ENCODE assay signal across 14 mouse cellular contexts in genomic region chr3:57544154-57544553, GRCm38 (mm10). TPM values are rescaled to one million over a fixed set of nuclear protein-coding genes. Genes with fewer than 3 reads are reported as not detected.
DNase-seq lines count a peak whose midpoint lies in the region; ATAC-seq and TF ChIP-seq lines count a peak whose summit lies in the region.
"Had no signal": no experiment of that assay in that cellular context is flagged by ENCODE, and none has a peak within 500 bp of the region (broad histone marks: within the 10 kb centered on the region; RNA-seq: fewer than 3 reads in every experiment).

No protein-coding gene starts in this region.

- H3K36me3 ChIP-seq in embryonic facial prominence, embryonic 15.5 days = no peaks in the 10 kb centered on the region
- no peaks in the 10 kb centered on the region for H3K36me3 ChIP-seq in kidney, adult 2 months (ENCODE audit: control insufficient read depth, insufficient read depth, low read length)
- no peaks in the 10 kb centered on the region for H3K36me3 ChIP-seq in liver, embryonic 13.5 days

- 73% methylated on average over 9 of the region's 9 CpGs for WGBS in embryonic facial prominence, embryonic 15.5 days
- 60% methylated on average over 9 of the region's 9 CpGs for WGBS in kidney, adult 2 months
- WGBS in liver, embryonic 13.5 days (ENCODE audit: insufficient replicate concordance) = 24% methylated on average over 9 of the region's 9 CpGs

- no peak for ATAC-seq in embryonic facial prominence, embryonic 15.5 days (ENCODE audit: insufficient number of reproducible peaks, low FRiP score, low TSS enrichment, low read depth)
- 0 out of 2 replicates have a peak, but pooled peaks have one; percentile 10 for ATAC-seq in liver, embryonic 13.5 days (ENCODE audit: low read depth)

- peak; percentile 16 for DNase-seq in adrenal gland, postnatal 14 days
- DNase-seq in adrenal gland, adult 18-20 months (ENCODE audit: low spot score in 2 of 2) = no peak
- peak; percentile 71 for DNase-seq in kidney, adult 2 months
- DNase-seq in liver, embryonic 13.5 days = no peak
- DNase-seq in thymus, postnatal 14 days = no peak
- DNase-seq in frontal cortex, postnatal 25 days (ENCODE audit: low spot score in 2 of 2) = no peak
- no peak for DNase-seq in urinary bladder, postnatal 36 days (ENCODE audit: low spot score in 2 of 2)
- DNase-seq: cerebellum, postnatal 10 days; layer of hippocampus, adult 9-11 months; thymus, postnatal 4 days had no signal

- H3K27me3 ChIP-seq in embryonic facial prominence, embryonic 15.5 days = no peaks in the 10 kb centered on the region
- H3K27me3 ChIP-seq in kidney, adult 2 months (replicated peaks; ENCODE audit: control insufficient read depth, insufficient read depth, low read length) = no peaks in the 10 kb centered on the region
- 0 out of 2 replicates have a peak, but pooled peaks cover 3% of the 10 kb centered on the region for H3K27me3 ChIP-seq in liver, embryonic 13.5 days

- no peaks in the 10 kb centered on the region for H3K9me3 ChIP-seq in embryonic facial prominence, embryonic 15.5 days (replicated peaks)
- no peaks in the 10 kb centered on the region for H3K9me3 ChIP-seq in liver, embryonic 13.5 days (replicated peaks)

- H3K9ac ChIP-seq in embryonic facial prominence, embryonic 15.5 days = no peak overlapping the region
- H3K9ac ChIP-seq in liver, embryonic 13.5 days = no peak overlapping the region
- H3K9ac ChIP-seq: liver, embryonic 14.5 days had no signal

- no peak overlapping the region for H3K4me3 ChIP-seq in embryonic facial prominence, embryonic 15.5 days (replicated peaks)
- H3K4me3 ChIP-seq in kidney, adult 2 months (ENCODE audit: insufficient read depth, low read depth, low read length) = no peak overlapping the region
- no peak overlapping the region for H3K4me3 ChIP-seq in liver, embryonic 13.5 days (replicated peaks)

- H3K4me1 ChIP-seq in embryonic facial prominence, embryonic 15.5 days = peaks cover 8% of the 10 kb centered on the region
- H3K4me1 ChIP-seq in kidney, adult 2 months (ENCODE audit: control insufficient read depth, insufficient read depth, low read length) = peaks cover 6% of the 10 kb centered on the region; the same call in 1 of the 2 replicates
- H3K4me1 ChIP-seq in liver, embryonic 13.5 days (replicated peaks) = no peaks in the 10 kb centered on the region

- no peak for TF ChIP-seq CTCF in kidney, adult 2 months (conservative IDR thresholded peaks at IDR 0.05; ENCODE audit: insufficient read depth, insufficient read length, low read depth, low read length)

- 0 out of 2 replicates have a peak overlapping the region, but pooled peaks have one; percentile 2 for H3K27ac ChIP-seq in embryonic facial prominence, embryonic 15.5 days (replicated peaks)
- H3K27ac ChIP-seq in kidney, adult 2 months (ENCODE audit: insufficient read depth, low read depth, low read length) = peak overlapping the region; percentile 53
- no peak overlapping the region for H3K27ac ChIP-seq in liver, embryonic 13.5 days
- H3K27ac ChIP-seq: liver, embryonic 14.5 days had no signal

- TF ChIP-seq POLR2A in kidney, adult 2 months (IDR thresholded peaks at IDR 0.05; ENCODE audit: low read depth, low read length) = no peak

- no peak overlapping the region for H3K4me2 ChIP-seq in embryonic facial prominence, embryonic 15.5 days (replicated peaks)
- no peak overlapping the region for H3K4me2 ChIP-seq in liver, embryonic 13.5 days

RNA-seq across cellular contexts. Expression of gene Wwtr1, which starts 31.6 kb away (rescaled TPM):
- total RNA-seq in adrenal gland, postnatal 14 days (2021) = 46.8 and 50.8 TPM in 2 replicates
- total RNA-seq in adrenal gland, adult 18-20 months (2021) = 10 to 100 TPM; 31.5 to 36.7 TPM
- polyA plus RNA-seq in embryonic facial prominence, embryonic 15.5 days (2015; fragmentation: Nextera tagmentation; extraction: Ambion mirVana) = 32.1 and 37.2 TPM in 2 replicates
- polyA plus RNA-seq in kidney, adult 2 months (2012; rRNA removed) = 29.6 and 31.2 TPM in 2 replicates
- 1.5 TPM in 2 replicates for polyA plus RNA-seq in liver, embryonic 13.5 days (2015; fragmentation: Nextera tagmentation; extraction: Ambion mirVana)
- total RNA-seq: MEL; monocyte, adult 5-6 weeks had no signal

Comparison
In these comparisons a context has a peak if more than half of its experiments do, and no peak if none do; other contexts are left out.
1. DNase-seq: peak in adrenal gland, postnatal 14 days (single experiment) and kidney, adult 2 months (single experiment); none in adrenal gland, adult 18-20 months (0 of 2), liver, embryonic 13.5 days (single experiment), thymus, postnatal 14 days (single experiment), frontal cortex, postnatal 25 days (0 of 2) and urinary bladder, postnatal 36 days (0 of 2).
2. RNA of gene Wwtr1, which starts 31.6 kb away (polyA plus RNA-seq): 32.1 to 37.2 TPM in embryonic facial prominence, embryonic 15.5 days and 29.6 to 31.2 TPM in kidney, adult 2 months; 1.5 TPM in liver, embryonic 13.5 days; every median in the first group is over 10 times any median in the second.